Mouse (Mus musculus) hindbrain, embryonic 15.5 days (tissue): Measurements from ENCODE around the gene Psg29. TPM values are rescaled to one million over a fixed set of nuclear protein-coding genes. Genes with fewer than 3 reads are reported as not detected.

Experiments used
- ATAC-seq: fragments of 200-750 bp; cut with Nextera tagmentation; 2 replicates; pipeline ENCODE4 v1.8.0; 2017; ENCODE audit warnings: low read depth, moderate number of reproducible peaks, moderate TSS enrichment; ENCODE audit not compliant: low FRiP score
- H3K27ac ChIP-seq: fragments of 300-500 bp; sonication (generic); replicated peaks from 2 replicates; pipeline ENCODE4 v1.5.1; 2015; ENCODE audit warnings: mild to moderate bottlenecking, inconsistent platforms
- H3K27me3 ChIP-seq: fragments of 300-500 bp; sonication (generic); 2 replicates; pipeline ENCODE4 v1.6.1; 2015; ENCODE audit warnings: control low read depth, inconsistent platforms
- H3K36me3 ChIP-seq: fragments of 300-500 bp; sonication (generic); 2 replicates; pipeline ENCODE4 v1.6.1; 2015; ENCODE audit warnings: control low read depth, inconsistent platforms
- H3K4me1 ChIP-seq: fragments of 300-500 bp; sonication (generic); replicated peaks from 2 replicates; pipeline ENCODE4 v1.6.1; 2015; ENCODE audit warnings: control low read depth, inconsistent platforms
- H3K4me2 ChIP-seq: fragments of 300-500 bp; sonication (generic); 2 replicates; pipeline ENCODE4 v1.6.1; 2015; ENCODE audit warnings: moderate library complexity, mild to moderate bottlenecking, inconsistent platforms
- H3K4me3 ChIP-seq: fragments of 300-500 bp; sonication (generic); 2 replicates; pipeline ENCODE4 v1.5.1; 2015; ENCODE audit warnings: mild to moderate bottlenecking, inconsistent platforms
- H3K9ac ChIP-seq: fragments of 300-500 bp; sonication (generic); 2 replicates; pipeline ENCODE4 v1.6.1; 2015; ENCODE audit warnings: inconsistent platforms
- H3K9me3 ChIP-seq: fragments of 300-500 bp; sonication (generic); 2 replicates; pipeline ENCODE4 v1.6.1; 2016; ENCODE audit warnings: control low read depth, inconsistent platforms
- WGBS: fragments of 180-500 bp; shearing (Covaris S2); methylation state at CpG from one replicate; pipeline ENCODE4 v1.1.7; 2015; 5-methylcytosine and 5-hydroxymethylcytosine counted together
- polyA plus RNA-seq: library from polyadenylated mRNA; unstranded; fragments of >200 nt; fragmentation: Nextera tagmentation; extraction: Ambion mirVana; gene quantifications from 2 replicates; pipeline ENCODE4 v1.2.1, GENCODE M21; 2015

Psg29 gene
- polyA plus RNA-seq, result 0.03 TPM in 1 of 2 replicates, not detected in the other

- Histone ChIP-seq H3K36me3 (no peaks in the 10 kb centered on the region), H3K27me3 (no peaks in the 10 kb centered on the region), H3K9ac (no peak within 1 kb of the TSS), H3K4me3 (no peak within 1 kb of the TSS), H3K4me2 (no peak within 1 kb of the TSS), H3K9me3 (peaks cover 17% of the 10 kb centered on the region; the same call in 1 of the 2 replicates), H3K27ac (no peak within 1 kb of the TSS), H3K4me1 (no peaks in the 10 kb centered on the region)
- no peak for ATAC-seq
Observed at GRCm38 (mm10) chr7:17203177-17203576, at the start of gene Psg29. Gene Psg29 (plus strand): TSS chr7:17203477.

- 37% methylated on average over 2 of the region's 2 CpGs for WGBS
- no peak overlapping the region for H3K4me3 ChIP-seq
- H3K36me3 ChIP-seq, result no peaks in the 10 kb centered on the region
- no peaks in the 10 kb centered on the region for H3K4me1 ChIP-seq
- no peak overlapping the region for H3K4me2 ChIP-seq
- ATAC-seq, result no peak
- no peaks in the 10 kb centered on the region for H3K9me3 ChIP-seq
- H3K27ac ChIP-seq, result no peak overlapping the region
- H3K9ac ChIP-seq, result no peak overlapping the region
- no peaks in the 10 kb centered on the region for H3K27me3 ChIP-seq
Observed at GRCm38 (mm10) chr7:17155634-17156033, 47.6 kb upstream of the Psg29 start.

- no peak overlapping the region for H3K9ac ChIP-seq
- peaks cover 3% of the 10 kb centered on the region; the same call in 1 of the 2 replicates for H3K9me3 ChIP-seq
- no peaks in the 10 kb centered on the region for H3K4me1 ChIP-seq
- no peak for ATAC-seq
- no peak overlapping the region for H3K4me3 ChIP-seq
- H3K4me2 ChIP-seq, result no peak overlapping the region
- no peaks in the 10 kb centered on the region for H3K36me3 ChIP-seq
- H3K27ac ChIP-seq, result no peak overlapping the region
- no peaks in the 10 kb centered on the region for H3K27me3 ChIP-seq
- 74% methylated on average over 3 of the region's 3 CpGs for WGBS
Observed at GRCm38 (mm10) chr7:17156885-17157677, 46.2 kb upstream of the Psg29 start.

GRCm38 (mm10) chr7:17159011-17159410, 44.3 kb upstream of the Psg29 start:
- 82% methylated on average over 7 of the region's 7 CpGs for WGBS
- H3K4me2 ChIP-seq, result no peak overlapping the region
- H3K36me3 ChIP-seq, result no peaks in the 10 kb centered on the region
- no peak overlapping the region for H3K4me3 ChIP-seq
- H3K27ac ChIP-seq, result no peak overlapping the region
- H3K9ac ChIP-seq, result no peak overlapping the region
- H3K27me3 ChIP-seq, result no peaks in the 10 kb centered on the region
- H3K9me3 ChIP-seq, result peaks cover 3% of the 10 kb centered on the region; the same call in 1 of the 2 replicates
- ATAC-seq, result no peak
- no peaks in the 10 kb centered on the region for H3K4me1 ChIP-seq

GRCm38 (mm10) chr7:17171827-17172226, 31.4 kb upstream of the Psg29 start:
- no peak overlapping the region for H3K4me2 ChIP-seq
- H3K4me3 ChIP-seq, result no peak overlapping the region
- 88% methylated on average over 4 of the region's 4 CpGs for WGBS
- no peaks in the 10 kb centered on the region for H3K27me3 ChIP-seq
- no peaks in the 10 kb centered on the region for H3K4me1 ChIP-seq
- 0 out of 2 replicates have a peak, but pooled peaks cover 8% of the 10 kb centered on the region for H3K9me3 ChIP-seq
- no peak for ATAC-seq
- no peaks in the 10 kb centered on the region for H3K36me3 ChIP-seq
- H3K9ac ChIP-seq, result no peak overlapping the region
- no peak overlapping the region for H3K27ac ChIP-seq

- no peaks in the 10 kb centered on the region for H3K27me3 ChIP-seq
- H3K4me1 ChIP-seq, result no peaks in the 10 kb centered on the region
- H3K9ac ChIP-seq, result no peak overlapping the region
- no peak overlapping the region for H3K4me2 ChIP-seq
- H3K36me3 ChIP-seq, result no peaks in the 10 kb centered on the region
- ATAC-seq, result no peak
- peaks cover 12% of the 10 kb centered on the region for H3K9me3 ChIP-seq
- no peak overlapping the region for H3K4me3 ChIP-seq
- H3K27ac ChIP-seq, result no peak overlapping the region
- 75% methylated on average over 3 of the region's 3 CpGs for WGBS
Observed at GRCm38 (mm10) chr7:17205530-17206184, 2.4 kb downstream of the Psg29 start.

Other genes with a start within 250 kb of the Psg29 start
- gene Pnmal1, start 243.8 kb upstream of the Psg29 start, polyA plus RNA-seq, result 52.6 and 57.5 TPM in 2 replicates
- gene Gm42372, start 220.4 kb upstream of the Psg29 start, polyA plus RNA-seq, result 5.9 and 6.0 TPM in 2 replicates
- 7.4 and 7.7 TPM in 2 replicates for gene Ccdc8, start 210.8 kb upstream of the Psg29 start, polyA plus RNA-seq
- 125 and 136 TPM in 2 replicates for gene Ppp5c, start 175.6 kb upstream of the Psg29 start, polyA plus RNA-seq
- gene Hif3a, start 141.1 kb upstream of the Psg29 start, polyA plus RNA-seq, result 5.4 and 6.9 TPM in 2 replicates
- 4.2 and 4.7 TPM in 2 replicates for gene Psg16, start 129.4 kb upstream of the Psg29 start, polyA plus RNA-seq
- 0.07 TPM in 1 of 2 replicates, not detected in the other for gene Ceacam3, start 53.2 kb upstream of the Psg29 start, polyA plus RNA-seq